Mouse (Mus musculus) E14TG2a.4 (cell line): Measurements from ENCODE around the gene Wwp2.

Source experiments
- H3K27me3 ChIP-seq: 2 replicates; pipeline ENCODE4 v1.6.1; 2014; ENCODE audit warnings: low read length, control low read depth; ENCODE audit not compliant: insufficient read depth
- H3K36me3 ChIP-seq: 2 replicates; pipeline ENCODE4 v1.6.1; 2014; ENCODE audit warnings: low read length, control low read depth; ENCODE audit not compliant: insufficient read depth
- H3K4me1 ChIP-seq: replicated peaks from 2 replicates; pipeline ENCODE4 v1.6.1; 2014; ENCODE audit warnings: low read depth, low read length, control low read depth
- H3K4me3 ChIP-seq: replicated peaks from 2 replicates; pipeline ENCODE4 v1.5.1; 2014; ENCODE audit warnings: mild to moderate bottlenecking, low read length
- H3K9me3 ChIP-seq: 2 replicates; pipeline ENCODE4 v1.6.1; 2014; ENCODE audit warnings: low read length, control low read depth
- CTCF ChIP-seq: conservative IDR thresholded peaks from 2 replicates; pipeline ENCODE4 v1.5.1; 2014; ENCODE audit warnings: low read length
- NANOG ChIP-seq: IDR thresholded peaks from 2 replicates; pipeline ENCODE4 v1.6.1; 2014; ENCODE audit warnings: borderline replicate concordance, low read length, mixed read lengths
- POU5F1 ChIP-seq: IDR thresholded peaks from 2 replicates; pipeline ENCODE4 v1.6.1; 2014; ENCODE audit warnings: low read length, borderline replicate concordance

Wwp2 gene

GRCm38 (mm10) chr8:107424176-107424575, 12.0 kb upstream of the Wwp2 start:
- no peaks in the 10 kb centered on the region for H3K27me3 ChIP-seq
- H3K4me3 ChIP-seq: peak overlapping the region; percentile 97
- no peak for TF ChIP-seq NANOG
- H3K4me1 ChIP-seq: peaks cover 53% of the 10 kb centered on the region
- H3K9me3 ChIP-seq: no peaks in the 10 kb centered on the region
- peaks cover 46% of the 10 kb centered on the region for H3K36me3 ChIP-seq

- TF ChIP-seq NANOG: no peak
- no peak for TF ChIP-seq POU5F1
- TF ChIP-seq CTCF: peak; percentile 64
- Histone ChIP-seq H3K9me3 (0 out of 2 replicates have a peak, but pooled peaks cover under 1% of the 10 kb centered on the region), H3K4me1 (peaks cover 48% of the 10 kb centered on the region), H3K27me3 (no peaks in the 10 kb centered on the region), H3K36me3 (peaks cover 40% of the 10 kb centered on the region), H3K4me3 (peak within 1 kb of the TSS; percentile 97)
Measured at GRCm38 (mm10) chr8:107424597-107425229, 11.5 kb upstream of the Wwp2 start, which contains the start of gene Nob1. Nob1 (minus strand) TSS chr8:107425051.

DNA sequence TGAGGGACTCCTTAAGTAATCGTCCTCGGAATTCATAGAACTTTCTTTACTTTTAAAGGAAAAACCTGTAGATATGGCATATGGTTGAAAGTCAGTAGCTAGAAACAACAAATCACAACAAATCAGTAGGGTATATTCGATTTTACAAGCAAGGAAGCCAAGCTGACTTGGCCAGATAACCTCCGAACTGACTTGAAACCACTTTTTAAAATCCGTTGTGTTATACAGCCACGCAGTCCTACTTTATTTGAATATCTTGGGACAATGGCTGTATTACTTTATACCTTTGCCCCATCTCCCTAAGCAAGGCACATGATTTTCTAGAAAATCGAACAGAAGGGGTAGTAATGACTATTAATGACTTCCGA, 11.0 kb upstream of the Wwp2 start:
- Histone ChIP-seq H3K27me3 (no peaks in the 10 kb centered on the region), H3K9me3 (0 out of 2 replicates have a peak, but pooled peaks cover 3% of the 10 kb centered on the region), H3K4me1 (peaks cover 44% of the 10 kb centered on the region), H3K36me3 (peaks cover 35% of the 10 kb centered on the region), H3K4me3 (peak overlapping the region; percentile 97; the same call in 1 of the 2 replicates)
- TF ChIP-seq NANOG (no peak), CTCF (no peak), POU5F1 (no peak)

GRCm38 (mm10) chr8:107430821-107431220, 5.3 kb upstream of the Wwp2 start:
- TF ChIP-seq CTCF: no peak
- no peak for TF ChIP-seq POU5F1
- TF ChIP-seq NANOG: no peak
- Histone ChIP-seq H3K27me3 (0 out of 2 replicates have a peak, but pooled peaks cover 5% of the 10 kb centered on the region), H3K4me1 (peaks cover 11% of the 10 kb centered on the region), H3K36me3 (no peaks in the 10 kb centered on the region), H3K4me3 (no peak overlapping the region), H3K9me3 (0 out of 2 replicates have a peak, but pooled peaks cover 3% of the 10 kb centered on the region)

GRCm38 (mm10) chr8:107435421-107435961, 674 bp upstream of the Wwp2 start:
- Histone ChIP-seq H3K9me3 (no peaks in the 10 kb centered on the region), H3K4me3 (peak overlapping the region; percentile 94), H3K27me3 (0 out of 2 replicates have a peak, but pooled peaks cover 5% of the 10 kb centered on the region), H3K36me3 (0 out of 2 replicates have a peak, but pooled peaks cover 6% of the 10 kb centered on the region), H3K4me1 (peaks cover 38% of the 10 kb centered on the region)
- TF ChIP-seq CTCF (no peak), POU5F1 (no peak), NANOG (no peak)

DNA sequence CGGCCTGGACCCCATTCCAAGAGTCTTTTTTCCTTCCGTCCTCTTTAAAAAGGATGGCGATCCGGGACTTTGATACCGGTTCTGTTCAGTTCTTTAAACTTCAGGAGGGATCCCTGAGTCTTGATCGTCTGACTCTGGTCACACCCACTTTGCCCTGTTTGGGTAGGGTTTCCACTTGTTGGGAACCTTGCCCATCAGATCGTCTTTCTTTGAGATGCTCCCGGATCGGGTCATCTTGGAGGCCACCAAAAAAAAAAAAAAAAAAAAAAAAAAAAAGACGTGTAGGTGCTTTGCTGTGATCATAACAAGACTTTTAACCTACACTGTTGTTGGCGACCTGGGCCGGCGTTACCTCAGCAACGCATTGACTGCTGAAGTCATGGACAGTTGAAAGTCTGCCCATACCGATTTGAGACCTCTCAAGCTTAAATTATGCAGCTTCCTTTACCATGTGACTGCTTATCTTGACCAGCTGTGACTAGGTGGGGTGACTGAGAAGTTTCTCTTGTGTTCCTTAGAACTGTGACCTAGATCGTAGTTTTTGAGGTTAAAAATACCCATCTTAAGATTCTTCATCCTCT, 766 bp downstream of the Wwp2 start:
- Histone ChIP-seq H3K27me3 (no peaks in the 10 kb centered on the region), H3K36me3 (peaks cover 17% of the 10 kb centered on the region; the same call in 1 of the 2 replicates), H3K4me1 (peaks cover 49% of the 10 kb centered on the region), H3K9me3 (no peaks in the 10 kb centered on the region), H3K4me3 (peak overlapping the region; percentile 94)
- TF ChIP-seq POU5F1: no peak
- TF ChIP-seq NANOG: no peak
- no peak for TF ChIP-seq CTCF

DNA sequence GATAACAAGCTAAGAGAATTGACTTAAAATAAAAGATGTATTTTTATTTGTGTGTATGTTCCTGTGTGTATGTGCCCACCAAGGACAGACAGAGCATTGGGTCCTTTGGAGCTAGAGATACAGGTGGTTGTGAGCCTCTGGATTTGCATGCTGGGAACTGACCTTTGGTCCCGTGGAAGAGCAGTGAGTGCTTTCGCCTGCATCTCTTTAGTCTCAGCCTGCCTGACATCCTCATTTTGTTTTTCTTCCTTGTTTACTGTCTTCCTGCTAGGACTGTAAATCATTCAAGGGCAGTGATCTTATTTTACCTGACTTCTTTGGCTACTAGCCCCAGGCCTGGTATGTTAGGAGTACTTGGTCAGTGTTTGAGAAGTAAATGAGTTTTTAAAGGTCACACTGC, 1.5 kb downstream of the Wwp2 start:
- Histone ChIP-seq H3K9me3 (no peaks in the 10 kb centered on the region), H3K27me3 (no peaks in the 10 kb centered on the region), H3K4me3 (peak overlapping the region; percentile 94; the same call in 1 of the 2 replicates), H3K36me3 (peaks cover 19% of the 10 kb centered on the region; the same call in 1 of the 2 replicates), H3K4me1 (peaks cover 53% of the 10 kb centered on the region)
- no peak for TF ChIP-seq CTCF
- TF ChIP-seq POU5F1: no peak
- TF ChIP-seq NANOG: no peak

DNA sequence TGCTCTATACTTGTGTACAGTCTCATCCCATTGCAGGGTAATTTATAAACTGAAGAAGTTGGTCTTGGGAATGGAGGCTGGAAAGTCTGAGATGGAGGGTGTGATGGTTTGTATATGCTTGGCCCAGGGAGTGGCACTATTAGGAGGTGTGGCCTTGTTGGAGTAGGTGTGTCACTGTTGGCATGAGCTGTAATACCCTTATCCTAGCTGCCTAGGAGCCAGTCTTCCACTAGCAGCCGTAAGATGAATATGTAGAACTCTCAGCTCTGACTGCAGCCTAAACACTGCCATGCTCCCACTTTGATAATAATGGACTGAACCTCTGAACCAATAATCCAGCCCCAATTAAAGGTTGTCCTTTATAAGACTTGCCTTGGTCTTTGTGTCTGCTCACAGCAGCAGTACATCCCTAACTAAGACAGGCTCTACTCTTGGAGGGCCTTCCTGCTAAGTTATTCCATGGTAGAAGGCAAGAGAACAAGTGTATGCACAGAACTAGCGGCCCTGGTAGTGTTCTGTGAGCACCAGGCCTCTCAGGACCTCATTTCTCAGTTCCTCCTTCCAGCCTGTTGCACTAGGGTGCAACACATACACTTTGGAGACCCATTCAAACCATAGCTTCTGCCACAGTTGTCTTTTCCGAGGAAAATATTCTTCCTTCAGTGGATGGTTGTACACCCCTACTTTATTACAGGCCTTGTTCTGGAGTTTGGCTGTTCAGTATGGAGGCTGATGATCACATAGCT, 3.9 kb downstream of the Wwp2 start:
- no peaks in the 10 kb centered on the region for H3K9me3 ChIP-seq
- H3K36me3 ChIP-seq: peaks cover 37% of the 10 kb centered on the region; the same call in 1 of the 2 replicates
- no peak for TF ChIP-seq NANOG
- TF ChIP-seq POU5F1: no peak
- TF ChIP-seq CTCF: no peak

More for the DNA sequence above, 3.9 kb downstream of the Wwp2 start:
- H3K4me1 ChIP-seq: peaks cover 70% of the 10 kb centered on the region
- H3K27me3 ChIP-seq: no peaks in the 10 kb centered on the region
- no peak overlapping the region for H3K4me3 ChIP-seq
